Mouse (Mus musculus): ENCODE measurements around the gene Hs3st1. TPM values are rescaled to one million over a fixed set of nuclear protein-coding genes. Genes with fewer than 3 reads are reported as not detected.
"Not testable (repeated sequence)": the region's sequence is repeated elsewhere in the genome, so short reads cannot be mapped to it uniquely, and the experiment has no call there.

The Hs3st1 gene
- polyA plus RNA-seq (2012; rRNA removed): 63.3 and 75.6 TPM in 2 replicates

DNA sequence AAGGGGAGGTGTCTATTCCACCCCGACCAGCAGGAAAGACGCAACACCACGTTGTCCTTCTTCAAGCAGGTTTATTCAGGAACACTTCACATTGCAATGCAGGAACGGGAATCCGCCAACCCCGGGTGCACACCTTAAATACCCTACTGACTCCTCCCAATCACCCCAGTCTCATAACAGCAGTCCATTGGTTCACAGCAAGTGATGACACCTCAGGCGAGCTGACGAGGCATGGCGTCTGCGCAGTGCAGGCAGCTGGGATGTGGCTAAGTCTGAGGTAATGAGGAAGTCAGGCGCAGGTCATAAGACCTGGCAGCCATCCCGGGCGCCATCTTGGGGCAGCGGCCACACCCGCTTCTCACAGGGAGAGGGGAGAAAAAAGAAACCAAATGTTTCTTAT is at the start of gene Hs3st1:
Hs3st1 (minus strand) TSS at position 101 of the 400 bp plus-strand sequence.
- not testable (repeated sequence) for DNase-seq (ENCODE audit: extremely low spot score in 1 of 2, low spot score in 1 of 2)

DNA sequence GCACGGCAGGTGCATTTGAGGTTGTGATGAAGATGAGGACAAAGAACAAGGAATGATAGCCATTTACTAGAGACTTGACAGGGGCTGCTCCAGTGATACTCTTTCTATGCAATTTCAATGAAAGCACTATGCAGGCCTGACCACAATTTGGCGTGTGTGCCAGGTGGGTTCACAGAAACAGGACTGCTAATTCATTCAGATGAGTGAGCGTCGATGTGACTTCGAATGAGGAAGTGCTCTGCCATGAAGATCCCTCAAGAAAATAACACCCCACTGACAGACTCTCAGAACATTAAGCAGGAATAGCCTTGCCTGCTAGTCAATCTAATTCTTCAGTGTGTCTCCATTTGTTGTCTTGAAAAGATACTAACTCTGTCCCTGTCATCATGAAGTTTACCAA is 49.4 kb upstream of the Hs3st1 start:
- no peak for DNase-seq (ENCODE audit: extremely low spot score in 1 of 2, low spot score in 1 of 2)

DNA sequence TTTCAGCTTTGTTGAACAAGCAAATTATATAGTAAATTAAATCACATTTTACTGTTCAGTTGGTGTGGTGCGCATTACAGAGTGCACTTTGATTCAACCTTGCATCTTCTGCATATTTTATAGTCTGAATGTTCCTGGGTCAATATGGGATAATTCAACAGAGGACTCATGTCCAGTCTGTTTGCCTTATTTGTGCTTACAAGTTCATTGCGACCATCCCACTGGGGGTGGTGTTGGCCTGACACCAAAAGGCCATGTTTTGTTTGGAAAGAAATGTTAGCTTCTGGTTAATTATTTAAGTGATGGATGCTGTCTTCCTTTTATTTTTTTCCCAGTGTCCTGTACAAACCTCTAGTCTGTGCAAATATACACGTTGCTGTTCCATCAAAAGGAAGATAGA is 48.7 kb upstream of the Hs3st1 start:
- no peak for DNase-seq (ENCODE audit: extremely low spot score in 1 of 2, low spot score in 1 of 2)

GRCm38 (mm10) chr5:39803457-39803856 is 48.2 kb upstream of the Hs3st1 start:
- peak; percentile 53 to 56 for DNase-seq (ENCODE audit: extremely low spot score in 1 of 2, low spot score in 1 of 2)

DNA sequence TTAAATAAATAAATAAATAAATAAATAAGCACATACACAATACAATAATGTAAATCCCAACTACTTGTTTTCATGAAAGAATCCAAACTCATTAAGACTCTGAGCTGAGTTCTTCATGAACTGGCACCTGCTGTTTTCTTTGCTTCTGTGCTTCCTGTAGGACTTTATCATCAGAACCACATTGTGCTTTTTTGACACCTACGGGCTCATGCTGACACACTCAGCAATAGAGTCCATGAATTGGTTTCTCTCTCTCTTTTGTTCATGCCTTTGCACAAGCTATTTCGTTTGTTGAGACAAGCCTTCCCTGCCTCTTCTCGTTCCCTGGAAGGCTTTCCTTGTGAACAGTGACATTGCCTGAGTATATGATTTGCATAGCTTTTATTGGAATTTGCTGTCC is 46.8 kb upstream of the Hs3st1 start:
- no peak for DNase-seq (ENCODE audit: extremely low spot score in 1 of 2, low spot score in 1 of 2)

- DNase-seq (ENCODE audit: extremely low spot score in 1 of 2, low spot score in 1 of 2): peak in 1 of 2 experiments; percentile 32
Measured at GRCm38 (mm10) chr5:39777094-39777710, 21.9 kb upstream of the Hs3st1 start.

GRCm38 (mm10) chr5:39771680-39772348 is 16.5 kb upstream of the Hs3st1 start:
- DNase-seq (ENCODE audit: extremely low spot score in 1 of 2, low spot score in 1 of 2): peak in 1 of 2 experiments; percentile 5

- no peak for DNase-seq (ENCODE audit: extremely low spot score in 1 of 2, low spot score in 1 of 2)
Measured at GRCm38 (mm10) chr5:39761682-39762456, 6.6 kb upstream of the Hs3st1 start.

GRCm38 (mm10) chr5:39758890-39759475 is 3.7 kb upstream of the Hs3st1 start:
- DNase-seq (ENCODE audit: extremely low spot score in 1 of 2, low spot score in 1 of 2): no peak

GRCm38 (mm10) chr5:39736843-39737242 is 18.4 kb downstream of the Hs3st1 start:
- peak; percentile 4 to 36 for DNase-seq (ENCODE audit: extremely low spot score in 1 of 2, low spot score in 1 of 2)

DNA sequence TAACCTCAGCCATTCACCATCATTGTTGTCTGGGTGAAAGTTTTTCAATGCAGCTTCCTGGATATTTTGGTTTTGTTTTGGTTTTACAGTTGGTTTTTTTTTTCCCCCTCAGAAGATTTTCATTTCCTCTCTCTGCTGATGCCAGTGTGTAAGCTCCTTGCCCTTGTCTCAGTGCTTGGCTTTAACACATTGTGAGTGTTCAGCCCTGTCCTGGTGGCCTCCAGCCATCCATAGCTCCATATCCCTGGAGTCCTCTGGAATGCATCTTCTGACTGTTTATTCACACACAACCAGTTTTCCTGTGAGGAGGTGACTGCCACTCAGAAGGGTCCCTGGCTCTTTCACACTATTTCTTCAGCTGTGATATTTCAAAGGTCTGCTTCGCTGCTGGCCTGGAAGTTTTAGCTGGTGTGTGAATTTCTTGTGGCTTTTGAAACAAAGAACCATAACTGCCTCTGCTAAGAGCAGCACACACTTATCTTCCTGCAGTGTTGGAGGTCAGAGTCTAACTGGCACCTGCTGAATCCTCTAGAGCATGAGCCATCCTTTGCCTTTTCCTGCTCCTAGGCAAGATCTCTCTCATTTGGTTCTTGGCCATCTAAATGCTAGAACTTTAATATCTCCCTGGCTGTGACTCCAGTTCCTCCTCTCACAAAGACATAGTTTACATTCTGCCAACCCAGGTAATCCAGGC is 21.4 kb downstream of the Hs3st1 start:
- DNase-seq (ENCODE audit: extremely low spot score in 1 of 2, low spot score in 1 of 2): no peak

GRCm38 (mm10) chr5:39733013-39733749 is 22.1 kb downstream of the Hs3st1 start:
- no peak for DNase-seq (ENCODE audit: extremely low spot score in 1 of 2, low spot score in 1 of 2)

GRCm38 (mm10) chr5:39715694-39716550 is 39.4 kb downstream of the Hs3st1 start:
- no peak for DNase-seq (ENCODE audit: extremely low spot score in 1 of 2, low spot score in 1 of 2)

DNA sequence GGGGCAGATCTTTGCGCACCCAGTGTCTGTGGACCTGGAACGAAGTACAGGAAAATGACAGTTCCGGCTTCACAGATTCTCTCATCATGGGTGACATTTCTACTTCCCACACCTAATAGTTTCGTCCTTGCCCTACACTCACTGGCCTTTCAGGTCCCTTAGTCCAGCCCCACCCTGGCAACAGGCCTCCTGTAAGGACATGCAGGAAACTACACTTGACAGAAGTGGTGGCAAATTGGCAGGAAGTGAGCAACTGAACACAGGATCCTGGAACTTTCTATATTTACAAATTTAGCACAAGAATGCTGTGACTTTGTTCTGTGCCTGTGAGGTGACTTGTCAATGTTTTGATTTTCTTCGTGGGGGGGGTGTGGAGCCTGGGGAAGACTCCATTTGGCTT is 40.1 kb downstream of the Hs3st1 start:
- no peak for DNase-seq (ENCODE audit: extremely low spot score in 1 of 2, low spot score in 1 of 2)

DNA sequence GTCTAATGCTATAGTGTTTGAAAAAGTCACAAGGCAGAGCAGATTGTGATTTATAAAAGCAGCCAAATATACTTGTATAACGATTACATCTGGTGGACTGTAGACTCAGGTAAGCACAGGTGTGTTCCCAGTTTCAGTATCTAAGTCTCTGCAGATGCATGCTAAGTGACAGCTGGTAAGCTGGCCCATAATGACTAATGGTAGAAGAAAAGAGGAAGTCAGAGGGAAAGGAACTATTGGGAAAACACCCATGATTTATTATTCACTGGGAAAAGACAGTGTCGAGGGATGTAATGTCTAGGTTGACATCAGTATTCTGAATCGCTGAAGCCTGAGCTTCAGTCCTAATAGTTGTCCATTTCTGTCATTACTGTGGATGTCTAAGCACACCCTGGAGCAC is 49.7 kb downstream of the Hs3st1 start:
- no peak for DNase-seq (ENCODE audit: extremely low spot score in 1 of 2, low spot score in 1 of 2)

DNA sequence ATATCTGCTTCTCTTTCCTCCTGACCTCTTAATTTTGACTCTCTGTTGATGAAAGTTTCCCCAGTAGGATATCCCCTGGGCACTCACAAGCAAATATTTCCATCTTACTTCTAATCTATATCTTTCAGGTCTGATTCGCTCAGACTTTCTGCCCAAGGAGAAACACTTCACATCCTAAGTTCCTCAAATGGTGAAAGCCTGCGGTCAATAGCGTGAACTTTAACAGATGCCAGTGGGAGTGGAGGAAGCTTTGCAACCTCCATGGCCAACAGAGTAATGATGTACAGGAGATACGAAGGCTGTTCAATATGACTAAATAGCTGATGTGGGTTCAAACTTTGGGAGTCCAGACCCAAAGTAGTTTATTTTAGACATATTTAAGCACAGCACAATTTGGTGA is 94.4 kb downstream of the Hs3st1 start:
- DNase-seq (ENCODE audit: extremely low spot score in 1 of 2, low spot score in 1 of 2): no peak

- DNase-seq (ENCODE audit: extremely low spot score in 1 of 2, low spot score in 1 of 2): no peak
Measured at GRCm38 (mm10) chr5:39659417-39659816, 95.9 kb downstream of the Hs3st1 start.

DNA sequence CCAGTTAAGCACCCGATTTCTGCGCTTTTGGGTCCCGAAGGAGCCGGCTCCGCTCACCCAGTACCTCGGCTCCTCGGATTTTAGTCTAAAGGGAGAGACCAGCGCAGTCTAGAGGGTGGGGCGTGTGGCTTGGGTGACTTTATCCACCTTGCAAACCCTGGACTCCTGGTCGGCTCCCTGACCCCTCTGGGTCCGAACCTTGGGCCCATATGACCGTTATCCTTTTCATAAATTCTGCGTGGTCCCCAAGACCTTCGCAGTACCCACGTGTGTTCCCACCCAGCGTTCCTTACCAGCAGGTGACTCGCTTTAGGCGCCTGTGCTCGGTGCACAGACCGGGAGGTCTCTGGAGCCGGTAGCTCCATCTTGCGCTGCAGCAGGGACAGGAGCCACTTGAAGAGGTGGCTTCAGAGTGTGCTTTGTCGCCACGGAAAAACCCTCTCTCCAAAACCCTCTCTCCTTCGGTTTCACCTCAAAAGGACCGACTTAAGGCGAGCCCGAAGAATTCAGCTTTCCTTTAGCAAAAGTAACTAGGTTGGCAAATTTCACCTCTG is 110.4 kb downstream of the Hs3st1 start:
- no peak for DNase-seq (ENCODE audit: extremely low spot score in 1 of 2, low spot score in 1 of 2)
